16 mouse cellular contexts compared by ENCODE assay signal in genomic region chr10:87686311-87686710, GRCm38 (mm10).
"Had no signal": no experiment of that assay in that cellular context is flagged by ENCODE, and none has a peak within 500 bp of the region (broad histone marks: within the 10 kb centered on the region; RNA-seq: fewer than 3 reads in every experiment).

No protein-coding gene starts in this region.

- H3K4me1 ChIP-seq: liver, embryonic 13.5 days had no signal

- H3K27ac ChIP-seq: kidney, postnatal 0 days; layer of hippocampus, adult 2 months; left cerebral cortex, adult 2 months; liver, embryonic 13.5 days; macrophage; stomach, postnatal 0 days had no signal

- H3K9me3 ChIP-seq: liver, embryonic 13.5 days had no signal

- DNase-seq: kidney, postnatal 25 days; layer of hippocampus, postnatal 36 days; liver, embryonic 13.5 days; lung, adult 2 months; lung, postnatal 14 days; midbrain, embryonic 14.5 days; right cerebral cortex, postnatal 14 days; right cerebral cortex, postnatal 4 days; thymus, adult 2 months; thymus, postnatal 14 days; thymus, postnatal 4 days had no signal

- H3K9ac ChIP-seq: liver, embryonic 13.5 days had no signal

- H3K4me2 ChIP-seq: liver, embryonic 13.5 days had no signal

- H3K36me3 ChIP-seq: liver, embryonic 13.5 days had no signal

- H3K27me3 ChIP-seq: liver, embryonic 13.5 days had no signal

- H3K4me3 ChIP-seq: layer of hippocampus, adult 2 months; left cerebral cortex, adult 2 months; liver, embryonic 13.5 days had no signal
